Mouse (Mus musculus): ENCODE data around the gene Retreg3.

GRCm38 (mm10) chr11:101081659-101082058 lies 38.0 kb downstream of the Retreg3 start:
- TF ChIP-seq CTCF (IDR thresholded peaks at IDR 0.05; ENCODE audit: borderline replicate concordance, control insufficient read depth, extremely low read depth, insufficient read depth, low read length, poor library complexity) (no peak), POLR2A (IDR thresholded peaks at IDR 0.05; ENCODE audit: control insufficient read depth, extremely low read depth, insufficient read depth, low read length, poor library complexity) (no peak)
